Mouse (Mus musculus): ENCODE results near the gene Hdac5.
"Not testable (repeated sequence)": the region's sequence is repeated elsewhere in the genome, so short reads cannot be mapped to it uniquely, and the experiment has no call there.

DNA sequence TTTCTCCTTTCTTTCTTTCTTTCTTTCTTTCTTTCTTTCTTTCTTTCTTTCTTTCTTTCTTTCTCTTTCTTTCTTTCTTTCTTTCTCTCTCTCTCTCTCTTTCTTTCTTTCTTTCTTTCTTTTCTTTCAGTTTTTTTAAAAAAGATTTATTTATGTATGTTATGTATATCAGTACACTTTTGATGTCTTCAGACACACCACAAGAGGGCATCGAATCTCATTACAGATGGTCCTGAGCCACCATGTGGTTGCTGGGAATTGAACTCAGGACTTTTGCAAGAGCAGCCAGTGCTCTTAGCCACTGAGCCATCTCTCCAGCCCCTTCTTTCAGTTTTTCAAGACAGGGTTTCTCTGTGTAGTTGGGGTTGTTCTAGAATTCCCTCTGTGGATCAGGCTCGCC, 71.9 kb downstream of the Hdac5 start:
- not testable (repeated sequence) for TF ChIP-seq CTCF (IDR thresholded peaks at IDR 0.05; ENCODE audit: low read depth, low read length); POLR2A (IDR thresholded peaks at IDR 0.05; ENCODE audit: extremely low read depth, insufficient read depth, low read length)

Measured in liver, adult 2 months (tissue).